Mouse (Mus musculus) bone marrow macrophage, adult 2 months (primary cell): ENCODE results near the gene Col4a3. TPM values are rescaled to one million over a fixed set of nuclear protein-coding genes. Genes with fewer than 3 reads are reported as not detected.

Source experiments
- H3K27ac ChIP-seq: 2 replicates; pipeline ENCODE4 v1.5.1; 2012; ENCODE audit warnings: low read depth, low read length; ENCODE audit not compliant: insufficient read depth
- H3K4me1 ChIP-seq: 2 replicates; pipeline ENCODE4 v1.6.1; 2012; ENCODE audit warnings: low read length; ENCODE audit not compliant: control insufficient read depth, insufficient read depth
- H3K4me3 ChIP-seq: 2 replicates; pipeline ENCODE4 v1.5.1; 2012; ENCODE audit warnings: mild to moderate bottlenecking, low read length, moderate library complexity; ENCODE audit not compliant: insufficient read depth
- CTCF ChIP-seq: IDR thresholded peaks from 2 replicates; pipeline ENCODE4 v1.5.1; 2012; ENCODE audit warnings: low read depth, mild to moderate bottlenecking, low read length, moderate library complexity
- POLR2A ChIP-seq: IDR thresholded peaks from 2 replicates; pipeline ENCODE4 v1.6.1; 2012; ENCODE audit warnings: mild to moderate bottlenecking, low read depth, low read length, borderline replicate concordance
- polyA plus RNA-seq: library from polyadenylated mRNA; stranded (reverse); fragments of >200 nt; gene quantifications from 2 replicates; pipeline ENCODE4 v1.2.4, GENCODE M21; 2012; ENCODE audit not compliant: missing spikeins, insufficient read depth, insufficient read length

The Col4a3 gene
- polyA plus RNA-seq = 0.45 TPM in 1 of 2 replicates, not detected in the other

DNA sequence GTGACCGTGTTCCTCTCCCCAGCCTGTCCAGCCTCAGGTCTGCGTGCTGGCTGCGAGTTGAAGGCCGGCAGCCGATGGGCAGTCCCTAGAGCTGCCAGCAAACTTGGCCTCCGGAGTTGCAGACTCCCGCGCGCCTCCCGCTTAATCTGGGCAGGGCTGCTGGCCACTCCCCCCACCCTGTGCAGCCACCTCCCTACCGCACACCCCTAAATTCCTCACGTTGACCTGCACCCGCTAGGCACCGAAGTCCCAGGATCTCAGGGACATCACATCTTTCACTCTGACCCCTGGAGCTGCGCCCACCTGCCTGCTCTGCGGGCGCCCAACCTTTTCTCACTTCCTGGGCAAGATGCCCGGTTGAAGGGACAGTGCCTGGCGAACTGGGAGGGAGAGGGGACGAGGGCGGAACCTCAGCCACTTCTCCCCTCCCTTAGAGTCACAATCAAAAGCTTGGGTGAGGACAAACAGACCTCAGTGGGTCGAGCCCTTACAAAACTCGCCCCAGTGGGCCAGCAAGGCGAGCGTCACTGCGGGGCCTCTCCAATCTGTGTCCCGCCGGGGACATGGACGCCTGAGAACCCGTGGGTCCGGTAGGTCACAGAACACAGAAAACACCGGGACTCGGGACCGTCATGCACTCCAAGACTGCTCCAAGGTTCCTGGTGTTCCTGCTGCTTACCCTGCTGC lies at the start of gene Col4a3, which contains the start of gene Col4a4:
Gene Col4a3, plus strand, starts transcription at position 209 of the 687 bp plus-strand sequence.
Gene Col4a4, minus strand, starts transcription at position 137 of the 687 bp plus-strand sequence.
- TF ChIP-seq CTCF (no peak), POLR2A (no peak)
- no peaks in the 10 kb centered on the region for H3K4me1 ChIP-seq
- H3K4me3 ChIP-seq = no peak within 1 kb of the TSS
- no peak within 1 kb of the TSS for H3K27ac ChIP-seq

- TF ChIP-seq POLR2A = no peak
- no peak for TF ChIP-seq CTCF
- no peak overlapping the region for H3K4me3 ChIP-seq
Observed at GRCm38 (mm10) chr1:82537848-82538247, 48.9 kb upstream of the Col4a3 start.

DNA sequence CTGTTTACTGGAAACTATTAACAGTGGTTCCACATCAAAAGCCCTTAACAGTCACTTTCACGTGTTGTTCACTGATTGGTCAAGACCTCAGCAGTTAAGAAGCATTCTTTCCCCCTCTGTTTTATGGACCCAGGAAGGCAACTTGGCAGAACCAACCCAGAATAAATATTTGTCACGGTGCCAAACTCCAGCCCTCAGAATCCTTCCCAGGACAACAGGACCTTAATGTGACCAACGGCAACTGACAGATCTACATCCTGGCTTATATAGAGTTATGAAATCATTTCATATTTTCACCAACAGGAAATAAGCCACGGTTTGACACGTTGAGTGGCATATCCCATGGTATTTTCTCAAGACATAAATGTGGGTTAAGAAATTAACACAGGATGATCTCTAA lies 46.7 kb upstream of the Col4a3 start:
- Histone ChIP-seq H3K4me1 (no peaks in the 10 kb centered on the region), H3K27ac (no peak overlapping the region), H3K4me3 (no peak overlapping the region)
- TF ChIP-seq POLR2A = no peak
- TF ChIP-seq CTCF = no peak

More at GRCm38 (mm10) chr1:82537848-82538247, 48.9 kb upstream of the Col4a3 start:
- Histone ChIP-seq H3K27ac (no peak overlapping the region), H3K4me1 (no peaks in the 10 kb centered on the region)

- no peak overlapping the region for H3K27ac ChIP-seq
- TF ChIP-seq POLR2A (no peak), CTCF (no peak)
- H3K4me1 ChIP-seq = no peaks in the 10 kb centered on the region
- H3K4me3 ChIP-seq = no peak overlapping the region
Observed at GRCm38 (mm10) chr1:82543934-82544333, 42.8 kb upstream of the Col4a3 start.

DNA sequence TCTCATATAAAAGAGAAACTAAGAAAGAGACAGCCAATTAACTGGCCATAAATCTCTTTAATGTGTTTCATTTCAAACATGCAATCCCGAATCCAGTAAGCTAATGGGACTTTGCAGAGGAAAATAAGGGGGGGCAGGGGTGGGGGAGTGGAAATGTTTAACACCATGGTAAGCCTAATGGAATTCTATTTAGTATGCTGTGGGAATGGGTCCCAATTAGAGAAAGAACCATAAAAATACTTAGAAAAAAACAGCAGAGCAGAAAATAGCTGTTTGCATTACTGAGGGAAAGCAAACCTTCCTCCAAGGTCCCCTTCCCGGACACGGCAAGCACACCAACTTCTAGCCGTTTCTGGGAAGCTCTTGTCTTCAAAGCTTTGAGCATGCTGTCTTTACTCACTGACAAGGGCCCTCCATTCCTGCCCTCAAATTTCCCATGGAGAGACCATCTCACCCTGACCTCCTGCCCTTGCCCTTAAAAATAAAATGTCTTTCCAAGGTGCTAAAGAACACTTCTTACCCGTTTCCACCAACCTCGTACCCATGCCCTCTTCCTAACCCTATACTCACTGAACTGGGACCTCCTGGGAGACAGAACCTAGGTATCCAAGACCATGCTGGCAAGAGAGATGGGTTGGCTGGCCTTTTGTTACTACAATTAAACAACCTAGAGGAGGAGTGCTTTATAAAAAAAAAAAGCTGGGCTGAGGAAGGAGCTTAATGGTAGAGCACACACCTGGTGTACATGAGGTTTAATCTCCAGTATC lies 42.1 kb upstream of the Col4a3 start:
- no peaks in the 10 kb centered on the region for H3K4me1 ChIP-seq
- TF ChIP-seq POLR2A (no peak), CTCF (no peak)
- no peak overlapping the region for H3K4me3 ChIP-seq
- no peak overlapping the region for H3K27ac ChIP-seq

DNA sequence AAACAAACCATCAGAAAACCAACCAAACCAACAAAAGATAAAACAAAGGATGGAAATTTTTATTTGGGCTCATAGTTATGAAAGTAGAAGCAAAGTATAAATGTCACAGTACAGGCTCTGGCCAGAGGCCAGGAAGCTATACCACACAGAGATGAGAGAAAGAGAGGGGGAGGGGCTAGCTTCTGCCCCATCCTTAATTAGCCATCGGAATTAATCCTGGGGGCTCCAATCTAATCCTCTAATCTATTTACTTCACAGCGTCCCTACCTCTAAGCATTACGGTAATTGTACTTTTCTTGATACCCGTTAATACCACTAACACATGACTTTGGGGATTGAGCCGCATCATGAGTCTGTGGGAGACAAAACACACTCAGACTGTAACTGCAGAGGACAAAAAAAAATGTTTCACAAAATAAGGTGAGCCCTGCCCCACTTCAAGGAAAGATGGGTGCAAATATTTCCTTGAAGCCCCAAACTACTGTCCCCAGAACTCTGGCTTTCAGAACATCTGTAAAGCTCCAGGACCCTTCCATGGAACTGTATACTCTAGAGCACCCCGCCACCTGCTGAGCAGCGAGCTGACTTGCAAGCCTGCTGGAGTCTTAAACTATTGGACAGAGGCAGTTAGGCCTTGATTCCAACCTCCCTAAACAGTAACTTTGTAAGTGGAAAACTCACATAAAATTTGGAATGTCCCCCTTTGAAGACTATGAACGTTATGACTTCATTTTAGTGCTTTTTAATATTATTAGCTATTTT lies 41.3 kb upstream of the Col4a3 start:
- Histone ChIP-seq H3K4me3 (no peak overlapping the region), H3K4me1 (no peaks in the 10 kb centered on the region), H3K27ac (no peak overlapping the region)
- TF ChIP-seq POLR2A (no peak), CTCF (no peak)

- no peak overlapping the region for H3K4me3 ChIP-seq
- no peaks in the 10 kb centered on the region for H3K4me1 ChIP-seq
- peak; percentile 89 for TF ChIP-seq CTCF
- TF ChIP-seq POLR2A = no peak
- H3K27ac ChIP-seq = no peak overlapping the region
Observed at GRCm38 (mm10) chr1:82554443-82554850, 32.3 kb upstream of the Col4a3 start.

- Histone ChIP-seq H3K27ac (no peak overlapping the region), H3K4me1 (no peaks in the 10 kb centered on the region), H3K4me3 (no peak overlapping the region)
- TF ChIP-seq CTCF (no peak), POLR2A (no peak)
Observed at GRCm38 (mm10) chr1:82554889-82555288, 31.8 kb upstream of the Col4a3 start.

- no peak for TF ChIP-seq CTCF
- TF ChIP-seq POLR2A = no peak
- Histone ChIP-seq H3K4me1 (no peaks in the 10 kb centered on the region), H3K4me3 (no peak overlapping the region), H3K27ac (no peak overlapping the region)
Observed at GRCm38 (mm10) chr1:82560223-82560622, 26.5 kb upstream of the Col4a3 start.
